In genomic region chr13:112196789-112197188, GRCm38 (mm10) we compare ENCODE assay signal across 7 mouse cellular contexts.
A peak's percentile ranks its signal among the peaks of the same experiment; 100 is the strongest.
DNase-seq lines count a peak whose midpoint lies in the region; ATAC-seq and TF ChIP-seq lines count a peak whose summit lies in the region.

No protein-coding gene starts in this region.

- H3K36me3 ChIP-seq in liver, embryonic 13.5 days = no peaks in the 10 kb centered on the region

- TF ChIP-seq POLR2A in brain, embryonic 14.5 days (IDR thresholded peaks at IDR 0.05; ENCODE audit: borderline replicate concordance, extremely low read depth, insufficient read depth, insufficient read length, poor library complexity, severe bottlenecking) = no peak

- intact Hi-C loops in gastrocnemius, postnatal 36 days (cut with DNase I) = loop anchor here (5.0 kb wide), 1 partner anchor 409 kb away; no protein-coding TSS in a partner anchor

- TF ChIP-seq CTCF in brain, embryonic 14.5 days (IDR thresholded peaks at IDR 0.05; ENCODE audit: borderline replicate concordance, extremely low read depth, insufficient read depth, insufficient read length) = peak; percentile 61; the same call in 1 of the 2 replicates

- H3K27ac ChIP-seq in liver, embryonic 13.5 days = no peak overlapping the region

- 7% methylated on average over 13 of the region's 13 CpGs for WGBS in liver, embryonic 13.5 days (ENCODE audit: insufficient replicate concordance)

- peaks cover 6% of the 10 kb centered on the region; the same call in 1 of the 2 replicates for H3K27me3 ChIP-seq in liver, embryonic 13.5 days

- H3K4me2 ChIP-seq in liver, embryonic 13.5 days = peak overlapping the region; percentile 25

- ATAC-seq in liver, embryonic 13.5 days (ENCODE audit: low read depth) = no peak

- peak; percentile 25 for DNase-seq in R1 (ENCODE audit: low read depth, low spot score)
- peak; percentile 45 for DNase-seq in brain, embryonic 14.5 days (ENCODE audit: low read depth)
- peak; percentile 57 to 73 for DNase-seq in gastrocnemius, postnatal 36 days
- peak; percentile 29 for DNase-seq in induced T-regulatory cell, adult 2 months (ENCODE audit: low read depth)
- no peak for DNase-seq in liver, embryonic 13.5 days
- peak; percentile 22 for DNase-seq in naive thymus-derived CD4-positive, alpha-beta T cell, adult 2 months (ENCODE audit: low read depth)
- DNase-seq in thymus, postnatal 0 days (ENCODE audit: low spot score) = peak; percentile 22

- H3K4me3 ChIP-seq in liver, embryonic 13.5 days (replicated peaks) = no peak overlapping the region

- H3K4me1 ChIP-seq in liver, embryonic 13.5 days (replicated peaks) = 0 out of 2 replicates have a peak, but pooled peaks cover 4% of the 10 kb centered on the region

- H3K9me3 ChIP-seq in liver, embryonic 13.5 days (replicated peaks) = no peaks in the 10 kb centered on the region

- H3K9ac ChIP-seq in liver, embryonic 13.5 days = no peak overlapping the region
